Mouse (Mus musculus): Measurements from ENCODE around the gene Gm45062.

Gm45062 gene

GRCm38 (mm10) chr6:8472915-8473314 is 213.7 kb downstream of the Gm45062 start:
- in situ Hi-C loops (cut with MboI, MseI) = no loop called here

DNA sequence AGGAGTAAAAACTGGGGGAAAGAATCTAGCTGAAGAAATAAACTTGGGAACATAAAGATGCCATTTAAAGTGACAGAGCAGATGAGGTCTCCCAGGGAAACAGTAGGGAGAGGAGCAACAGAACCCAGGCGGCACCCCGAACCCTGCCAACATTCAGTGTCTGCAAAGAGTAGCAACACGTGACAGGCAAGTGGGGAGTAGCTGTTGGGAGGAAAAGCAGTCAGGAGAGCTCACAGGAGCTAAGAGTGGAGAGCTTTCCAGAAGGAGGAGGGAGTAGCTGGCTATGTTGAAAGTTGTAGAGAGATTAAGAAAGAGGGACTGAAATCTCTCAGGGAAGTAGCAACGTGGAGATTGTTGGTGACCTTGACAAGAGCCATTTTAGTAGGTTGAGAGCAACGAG is 214.2 kb downstream of the Gm45062 start:
- in situ Hi-C loops (cut with MboI, MseI) = no loop called here

GRCm38 (mm10) chr6:8474316-8474715 is 215.1 kb downstream of the Gm45062 start:
- in situ Hi-C loops (cut with MboI, MseI) = no loop called here

DNA sequence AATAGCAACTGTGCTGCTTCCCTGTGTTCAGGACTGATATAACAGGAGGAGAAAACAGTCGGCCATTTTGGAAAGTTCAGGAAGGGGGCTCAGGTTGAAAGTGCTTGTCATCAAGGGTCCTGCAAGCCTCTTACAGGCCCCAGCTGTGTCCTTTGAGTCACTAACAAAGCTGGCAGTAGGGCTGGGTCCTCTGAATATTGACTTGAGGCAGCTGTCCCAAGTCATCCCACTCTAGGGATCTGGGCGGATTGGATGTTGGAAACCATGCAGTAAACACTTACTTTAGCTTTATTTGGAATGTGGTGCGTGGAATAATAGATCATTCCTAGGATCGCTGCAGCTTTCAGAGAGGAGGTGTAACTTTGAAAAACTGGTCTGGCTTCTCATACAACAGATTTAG is 215.6 kb downstream of the Gm45062 start:
- in situ Hi-C loops (cut with MboI, MseI) = loop anchor here (25.0 kb wide), 1 partner anchor 613 kb away; no protein-coding TSS in a partner anchor

DNA sequence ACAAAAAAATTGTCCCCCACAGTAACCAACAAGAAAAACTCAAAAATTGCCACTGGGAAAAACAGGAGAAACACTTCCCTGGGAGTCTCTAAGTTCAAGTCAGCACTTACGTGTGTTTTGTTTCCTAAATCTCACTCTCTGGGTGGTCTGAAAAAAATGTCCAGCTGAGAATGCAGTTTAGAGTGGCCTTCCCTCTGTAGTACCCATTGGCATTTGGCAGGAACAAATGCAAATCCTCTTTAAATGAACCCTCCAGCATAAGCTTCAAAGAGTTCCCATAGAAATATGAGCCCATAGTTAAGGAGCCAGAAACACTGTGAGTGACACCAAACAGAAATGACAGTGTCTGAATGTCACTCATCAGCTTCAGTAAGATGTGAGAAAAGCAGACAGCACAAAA is 219.9 kb downstream of the Gm45062 start:
- in situ Hi-C loops (cut with MboI, MseI) = loop anchor here (25.0 kb wide), 1 partner anchor 617 kb away; no protein-coding TSS in a partner anchor

DNA sequence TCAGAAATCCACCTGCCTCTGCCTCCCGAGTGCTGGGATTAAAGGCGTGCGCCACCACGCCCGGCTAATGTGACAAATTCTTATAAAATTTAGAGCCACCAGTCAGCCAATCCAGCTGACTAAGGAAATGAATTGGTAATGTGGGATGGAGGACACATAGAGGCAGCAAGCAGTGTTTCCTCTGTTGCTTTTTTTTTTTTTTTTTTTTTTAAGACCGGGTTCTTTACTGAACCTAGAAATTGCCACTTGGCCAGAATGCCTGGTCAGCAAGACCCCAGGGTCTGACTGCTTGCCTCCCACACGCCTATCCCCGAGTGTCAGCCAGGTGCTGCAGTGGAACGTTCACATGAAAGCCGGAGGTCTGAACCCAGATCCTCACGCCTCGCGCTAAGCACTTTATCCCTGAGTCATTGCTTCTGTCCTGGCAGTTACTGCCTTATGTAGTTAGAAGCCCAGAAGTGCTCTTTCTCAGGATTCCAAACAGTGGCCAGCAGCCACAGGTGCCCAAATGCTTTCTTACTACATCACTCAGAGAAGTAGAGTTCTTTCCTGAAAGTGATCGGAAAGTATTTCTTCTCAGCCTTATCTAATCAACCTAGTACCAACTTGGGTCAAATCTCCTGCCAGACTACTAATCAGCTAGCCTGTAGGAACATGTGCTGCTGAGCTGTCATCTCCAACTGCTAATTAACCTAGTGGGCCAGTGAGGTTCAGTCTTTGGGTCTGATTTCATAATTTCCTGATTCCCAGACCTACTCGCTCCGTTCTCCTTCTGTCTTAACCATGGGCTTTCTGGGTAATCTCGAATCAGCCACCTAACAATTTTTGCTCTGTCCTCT is 225.4 kb downstream of the Gm45062 start:
- in situ Hi-C loops (cut with MboI, MseI) = loop anchor here (25.0 kb wide), 1 partner anchor 622 kb away; no protein-coding TSS in a partner anchor

DNA sequence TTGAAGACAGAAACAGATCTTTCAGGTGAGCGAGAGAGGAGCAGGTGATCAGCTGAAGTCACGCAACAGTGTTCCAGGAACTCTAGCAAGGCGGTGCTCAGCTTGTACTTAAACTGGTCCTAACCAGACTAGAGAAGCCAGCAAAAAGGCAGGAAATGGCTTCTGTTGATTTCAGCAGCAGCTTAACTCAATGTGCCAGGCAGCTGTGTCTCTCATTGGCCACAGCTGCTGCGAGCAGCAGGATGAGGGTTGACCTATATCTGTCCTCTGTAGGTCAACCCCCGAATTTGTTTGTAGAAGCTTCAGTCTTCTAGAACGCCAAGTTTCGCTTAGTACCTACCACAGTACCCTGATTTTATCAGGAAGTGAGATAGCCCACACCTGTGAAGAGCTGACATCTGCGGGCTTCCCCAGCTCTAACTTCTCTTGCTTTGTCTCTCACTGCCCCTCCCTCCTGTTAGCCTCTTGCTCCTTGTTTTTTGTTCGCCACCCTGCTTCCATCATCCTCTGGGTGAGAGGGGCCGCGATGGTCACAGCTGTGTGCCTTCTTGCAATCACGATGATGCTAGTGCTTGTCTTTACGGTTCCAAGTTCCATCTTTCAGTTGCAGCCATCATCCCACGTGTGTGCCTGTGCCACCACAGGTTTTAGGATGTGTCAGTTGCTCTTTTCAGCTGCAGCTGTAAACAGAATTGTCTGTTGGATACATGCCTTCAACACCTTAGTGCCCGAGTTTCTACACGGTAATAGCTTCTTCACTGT is 226.3 kb downstream of the Gm45062 start:
- in situ Hi-C loops (cut with MboI, MseI) = loop anchor here (25.0 kb wide), 1 partner anchor 623 kb away; no protein-coding TSS in a partner anchor

- in situ Hi-C loops (cut with MboI, MseI) = loop anchor here (25.0 kb wide), 1 partner anchor 624 kb away; no protein-coding TSS in a partner anchor
These were observed 227.3 kb downstream of the Gm45062 start for GRCm38 (mm10) chr6:8486391-8487043.

DNA sequence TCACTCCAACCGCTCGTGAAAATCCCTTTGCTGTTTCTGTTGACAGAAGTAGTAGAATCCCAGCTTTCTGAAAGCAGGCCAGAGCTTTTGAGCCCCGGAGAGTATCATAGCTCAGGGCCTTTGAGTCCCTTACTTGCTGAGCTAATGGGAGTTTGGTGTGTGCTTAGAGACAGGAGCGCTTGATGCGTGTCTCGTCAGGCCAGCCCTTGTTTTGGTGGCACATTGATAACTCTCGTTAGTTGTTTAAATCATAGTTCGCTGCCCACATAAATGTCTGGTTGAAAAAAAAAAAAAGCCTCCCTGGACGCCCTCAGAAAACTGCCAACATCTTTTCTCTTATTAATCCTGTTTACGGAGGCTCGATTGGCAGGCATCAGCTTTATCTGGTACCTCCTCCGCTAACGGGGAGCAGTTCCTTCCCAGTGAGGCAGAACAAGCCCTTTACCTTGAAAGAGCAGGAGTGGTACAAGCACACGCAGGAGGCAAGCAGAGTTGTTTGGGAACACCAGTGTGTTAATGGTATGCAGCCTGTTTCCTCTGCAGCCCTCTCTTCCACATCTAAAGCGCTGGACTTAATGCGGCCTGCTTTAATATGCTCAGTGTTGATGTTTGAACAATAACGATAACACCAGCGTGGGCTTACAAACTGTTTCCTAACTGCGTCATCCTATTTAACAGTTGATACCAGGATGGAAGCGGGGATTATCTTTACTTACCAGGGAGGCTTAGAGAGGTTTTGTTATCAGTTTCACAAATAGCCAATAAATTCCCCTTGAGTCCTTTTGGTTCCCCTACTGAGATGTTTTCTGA is 228.0 kb downstream of the Gm45062 start:
- in situ Hi-C loops (cut with MboI, MseI) = loop anchor here (25.0 kb wide), 1 partner anchor 625 kb away; no protein-coding TSS in a partner anchor

DNA sequence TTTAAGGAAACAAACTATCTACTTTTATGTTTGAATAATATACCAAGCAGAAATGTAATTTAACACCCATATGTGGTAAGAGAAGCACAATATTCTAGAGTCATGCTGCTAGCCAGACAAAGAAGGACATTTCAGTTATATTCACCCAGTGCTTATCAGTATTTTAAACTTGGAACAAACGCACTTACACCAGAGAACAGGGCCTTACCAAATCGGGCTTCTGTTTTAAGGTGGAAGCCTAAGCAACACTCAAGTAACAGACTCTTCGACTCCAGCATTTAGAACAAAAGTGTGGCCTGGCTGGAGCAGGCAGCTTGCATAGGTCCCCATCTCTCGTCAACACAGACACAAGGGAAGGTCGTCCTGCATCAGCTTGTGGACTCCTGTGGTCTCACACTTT is 229.0 kb downstream of the Gm45062 start:
- in situ Hi-C loops (cut with MboI, MseI) = loop anchor here (25.0 kb wide), 1 partner anchor 626 kb away; no protein-coding TSS in a partner anchor

GRCm38 (mm10) chr6:8489266-8489665 is 230.0 kb downstream of the Gm45062 start:
- in situ Hi-C loops (cut with MboI, MseI) = loop anchor here (25.0 kb wide), 1 partner anchor 627 kb away; no protein-coding TSS in a partner anchor

- in situ Hi-C loops (cut with MboI, MseI) = loop anchor here (25.0 kb wide), 1 partner anchor 628 kb away; no protein-coding TSS in a partner anchor
These were observed 230.8 kb downstream of the Gm45062 start for GRCm38 (mm10) chr6:8489938-8490585.

- in situ Hi-C loops (cut with MboI, MseI) = loop anchor here (25.0 kb wide), 1 partner anchor 630 kb away; no protein-coding TSS in a partner anchor
These were observed 233.0 kb downstream of the Gm45062 start for GRCm38 (mm10) chr6:8492248-8492647.

DNA sequence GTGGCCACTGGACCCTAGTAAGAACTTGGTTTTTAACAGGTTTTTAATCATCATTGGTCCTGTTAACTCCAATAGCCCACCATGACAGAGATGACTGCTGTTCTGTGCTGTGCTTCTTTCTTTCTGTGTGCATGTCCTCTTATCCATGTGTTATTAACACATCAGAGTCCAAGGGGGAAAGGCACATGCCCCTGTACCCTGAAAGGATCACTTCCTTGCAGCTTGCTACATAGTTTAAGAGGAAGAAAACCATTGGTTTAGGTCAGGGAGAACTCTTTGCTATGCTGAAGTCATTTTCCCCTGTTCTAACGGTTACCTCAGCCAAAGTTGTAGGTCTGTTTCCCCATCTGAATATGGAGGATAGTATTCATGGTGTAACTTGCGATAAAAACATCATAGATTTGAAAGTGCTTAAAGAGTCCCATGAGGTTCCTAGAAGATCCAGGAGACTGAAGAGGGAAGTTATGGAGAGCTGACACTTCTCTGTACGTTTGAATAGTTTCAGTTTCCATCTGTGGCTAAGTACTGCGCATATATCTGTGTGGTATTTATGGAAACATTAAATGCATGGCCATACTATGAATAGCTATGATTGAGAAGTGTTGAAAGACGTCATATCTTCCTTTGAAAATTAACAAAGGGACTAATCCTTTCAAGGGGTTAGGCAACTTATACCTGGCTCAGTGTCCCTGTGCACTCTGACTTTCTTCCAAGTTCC is 236.0 kb downstream of the Gm45062 start:
- in situ Hi-C loops (cut with MboI, MseI) = loop anchor here (25.0 kb wide), 1 partner anchor 633 kb away; no protein-coding TSS in a partner anchor

GRCm38 (mm10) chr6:8495827-8496222 is 236.6 kb downstream of the Gm45062 start:
- in situ Hi-C loops (cut with MboI, MseI) = loop anchor here (25.0 kb wide), 1 partner anchor 634 kb away; no protein-coding TSS in a partner anchor

- in situ Hi-C loops (cut with MboI, MseI) = loop anchor here (25.0 kb wide), 1 partner anchor 635 kb away; no protein-coding TSS in a partner anchor
These were observed 238.1 kb downstream of the Gm45062 start for GRCm38 (mm10) chr6:8497234-8497867.

DNA sequence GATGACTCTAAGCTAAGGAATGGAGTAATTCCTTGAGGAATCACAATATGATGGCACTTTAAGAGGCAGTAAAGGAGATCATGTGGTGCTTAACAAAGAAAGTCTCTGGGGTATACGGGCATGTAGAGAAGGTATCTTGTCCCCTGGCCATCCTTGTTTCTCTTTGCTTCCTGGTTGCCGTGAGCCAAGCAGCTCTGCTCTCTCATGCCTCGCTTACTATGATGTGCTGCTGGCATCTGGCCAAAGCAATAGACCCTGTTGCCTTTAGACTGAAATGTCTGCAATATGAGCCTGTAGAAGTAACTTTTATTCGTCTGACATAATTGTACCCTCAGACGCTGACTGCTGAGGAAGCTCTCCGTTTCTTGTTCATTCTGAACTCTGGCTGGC is 238.6 kb downstream of the Gm45062 start:
- in situ Hi-C loops (cut with MboI, MseI) = loop anchor here (25.0 kb wide), 1 partner anchor 636 kb away; no protein-coding TSS in a partner anchor

DNA sequence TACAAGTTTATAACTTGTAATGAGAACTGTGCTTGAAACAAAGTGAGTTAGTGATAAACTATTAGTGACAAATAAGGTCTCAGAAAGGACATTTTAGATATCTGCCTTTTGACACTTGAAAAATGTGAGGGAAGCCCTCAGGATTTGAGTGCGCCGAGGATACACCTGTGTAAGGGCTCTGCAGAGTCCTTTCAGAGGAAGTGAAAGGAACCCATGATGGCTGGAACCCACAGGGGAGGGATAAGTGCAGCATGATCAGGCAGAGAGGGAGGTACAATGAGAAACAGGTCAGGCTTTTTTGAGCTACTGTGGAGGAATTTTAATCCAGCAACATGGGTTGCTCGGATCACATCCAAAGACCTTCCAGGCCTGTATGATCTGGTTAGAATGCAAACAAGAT is 239.7 kb downstream of the Gm45062 start:
- in situ Hi-C loops (cut with MboI, MseI) = loop anchor here (25.0 kb wide), 1 partner anchor 637 kb away; no protein-coding TSS in a partner anchor

GRCm38 (mm10) chr6:8503953-8504352 is 244.7 kb downstream of the Gm45062 start:
- in situ Hi-C loops (cut with MboI, MseI) = loop anchor here (10.0 kb wide), 1 partner anchor 231 kb away; no protein-coding TSS in a partner anchor
